Mouse (Mus musculus): ENCODE data around the gene Cbs. TPM values are rescaled to one million over a fixed set of nuclear protein-coding genes. Genes with fewer than 3 reads are reported as not detected.
"Not testable (repeated sequence)": the region's sequence is repeated elsewhere in the genome, so short reads cannot be mapped to it uniquely, and the experiment has no call there.

Cbs gene
- total RNA-seq, 2 experiments from 2014 or later: 60.7 to 62.4 TPM

DNA sequence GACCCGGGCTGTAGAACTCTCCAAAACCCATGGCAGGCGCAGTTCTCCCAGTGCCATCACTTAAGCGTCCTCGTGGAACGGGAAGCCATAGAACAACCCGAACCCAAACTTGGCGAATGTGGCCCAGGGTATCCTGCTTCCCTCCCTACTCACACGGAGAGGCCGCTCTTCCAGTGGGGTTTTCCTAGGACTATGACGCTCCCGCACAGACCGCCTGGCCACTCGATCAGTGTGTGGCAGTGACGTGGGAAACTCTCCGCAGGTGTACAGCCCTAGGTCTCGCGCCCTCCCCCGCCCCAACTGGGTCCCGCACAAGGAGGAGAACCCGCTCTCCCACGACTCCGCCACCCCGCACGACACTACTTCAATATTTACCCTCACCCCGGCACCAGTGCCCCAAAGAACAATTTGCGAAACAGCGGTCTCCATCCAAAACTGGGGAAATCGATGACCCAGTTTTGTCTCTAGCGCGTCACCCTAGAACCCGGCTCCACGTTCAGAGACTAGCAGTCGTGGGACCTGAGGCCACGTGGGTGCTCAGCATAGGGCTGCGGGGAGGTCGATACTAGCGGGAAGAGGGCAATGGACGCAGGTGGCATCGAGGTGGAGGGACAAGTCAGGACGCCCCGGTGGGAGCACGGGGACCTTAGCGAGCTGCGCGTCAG is 629 bp downstream of the Cbs start:
- peak overlapping the region; percentile 85 for H3K27ac ChIP-seq
- TF ChIP-seq CTCF (conservative IDR thresholded peaks at IDR 0.05): no peak
- H3K4me3 ChIP-seq: peak overlapping the region; percentile 59
- DNase-seq (ENCODE audit: low spot score in 2 of 2): no peak

DNA sequence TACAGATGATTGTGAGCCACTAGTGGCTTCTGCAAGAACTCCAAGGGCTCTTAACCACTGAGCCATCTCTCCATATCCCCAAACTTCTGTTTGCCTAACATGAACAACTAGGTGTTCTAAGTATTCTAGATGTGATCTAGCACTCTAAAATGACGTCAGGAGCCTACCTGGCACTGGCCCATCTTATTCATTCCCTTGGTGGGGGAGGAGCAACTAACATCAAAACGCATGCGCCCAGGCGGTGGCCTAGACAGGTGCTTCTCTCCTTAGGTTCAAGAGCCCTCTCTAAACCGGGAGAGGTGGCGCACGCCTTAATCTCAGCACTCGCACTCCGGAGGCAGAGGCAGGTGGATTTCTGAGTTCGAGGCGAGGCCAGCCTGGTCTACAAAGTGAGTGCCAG is 1.3 kb downstream of the Cbs start:
- Histone ChIP-seq H3K27ac (peak overlapping the region; percentile 85; the same call in 1 of the 2 replicates), H3K4me3 (peak overlapping the region; percentile 59)
- no peak for DNase-seq (ENCODE audit: low spot score in 2 of 2)
- no peak for TF ChIP-seq CTCF (conservative IDR thresholded peaks at IDR 0.05)

DNA sequence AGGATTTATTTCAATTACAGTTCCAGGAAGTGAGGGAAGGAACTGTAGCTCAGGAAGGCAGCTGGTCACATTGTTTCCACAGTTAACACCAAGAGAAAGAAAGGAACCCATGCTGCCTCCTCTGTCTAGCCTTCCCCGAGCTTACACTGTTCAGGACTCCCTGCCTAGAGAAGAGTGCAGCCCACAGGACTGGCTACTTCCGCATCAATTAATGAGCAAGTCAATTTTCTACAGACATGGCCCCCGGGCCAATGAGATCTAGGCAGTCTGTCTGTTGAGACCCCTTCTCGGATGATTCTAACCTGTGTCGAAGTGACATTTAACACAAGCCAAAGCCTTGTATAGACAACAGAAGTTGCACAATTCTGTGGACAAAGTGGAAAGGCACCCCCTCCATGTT is 2.1 kb downstream of the Cbs start:
- no peak for TF ChIP-seq CTCF (conservative IDR thresholded peaks at IDR 0.05)
- H3K4me3 ChIP-seq: peak overlapping the region; percentile 13; the same call in 1 of the 2 replicates
- no peak for DNase-seq (ENCODE audit: low spot score in 2 of 2)
- no peak overlapping the region for H3K27ac ChIP-seq

DNA sequence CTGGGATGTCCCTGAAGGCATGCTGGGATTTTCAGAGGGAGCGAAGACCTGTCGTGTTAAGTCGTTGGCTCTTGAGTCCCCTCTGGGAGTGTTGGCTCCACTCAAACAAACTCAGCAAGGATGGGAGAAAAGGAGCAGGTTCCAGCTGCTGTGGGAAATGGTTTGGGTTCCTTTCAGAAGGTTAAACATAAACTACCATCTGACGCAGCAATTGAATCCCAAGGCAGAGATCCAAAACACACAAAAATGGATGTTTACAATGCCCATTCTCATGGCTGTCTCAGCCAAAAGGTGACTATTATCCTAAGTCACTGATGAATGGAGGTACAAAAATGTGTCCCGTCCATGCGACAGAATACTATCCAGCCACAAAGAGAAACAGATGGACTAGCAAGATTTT is 4.0 kb downstream of the Cbs start:
- Histone ChIP-seq H3K4me3 (no peak overlapping the region), H3K27ac (no peak overlapping the region)
- TF ChIP-seq CTCF (conservative IDR thresholded peaks at IDR 0.05): no peak
- DNase-seq (ENCODE audit: low spot score in 2 of 2): no peak

DNA sequence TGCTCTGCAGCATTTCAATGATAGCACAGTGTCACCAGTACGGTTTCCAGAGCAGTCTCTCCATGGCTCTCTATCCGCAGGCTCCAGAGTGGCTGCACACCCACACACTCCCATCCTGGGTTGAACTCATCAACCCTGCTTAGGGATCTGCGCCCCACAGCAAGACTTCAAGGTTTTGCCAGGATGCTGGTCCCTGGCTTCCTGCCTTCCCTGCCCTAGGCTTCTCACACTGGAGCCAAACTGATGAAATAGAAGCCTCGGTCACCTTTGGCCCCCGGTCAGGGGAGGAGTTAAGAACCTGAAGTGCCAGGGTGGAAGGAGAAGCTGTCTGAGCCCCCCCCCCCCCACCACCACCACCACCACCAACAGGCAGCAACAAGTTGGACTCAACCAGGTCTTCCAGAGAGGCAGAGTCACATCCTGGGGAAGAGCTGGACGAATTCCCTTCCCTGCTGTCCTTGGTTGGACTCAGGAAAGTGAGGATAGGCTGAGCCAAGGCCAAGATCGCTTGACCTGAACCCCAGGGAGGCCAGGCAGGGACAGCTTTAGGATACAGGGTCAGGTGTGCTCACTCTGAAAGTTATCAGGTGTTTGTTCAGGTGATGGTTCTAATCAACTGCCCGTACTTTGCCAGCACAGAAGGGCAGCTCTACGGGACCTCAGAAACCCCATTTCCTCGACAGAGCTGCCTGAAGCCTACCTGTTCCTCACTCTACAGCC is 5.8 kb downstream of the Cbs start:
- Histone ChIP-seq H3K4me3 (no peak overlapping the region), H3K27ac (no peak overlapping the region)
- no peak for DNase-seq (ENCODE audit: low spot score in 2 of 2)
- TF ChIP-seq CTCF (conservative IDR thresholded peaks at IDR 0.05): no peak

DNA sequence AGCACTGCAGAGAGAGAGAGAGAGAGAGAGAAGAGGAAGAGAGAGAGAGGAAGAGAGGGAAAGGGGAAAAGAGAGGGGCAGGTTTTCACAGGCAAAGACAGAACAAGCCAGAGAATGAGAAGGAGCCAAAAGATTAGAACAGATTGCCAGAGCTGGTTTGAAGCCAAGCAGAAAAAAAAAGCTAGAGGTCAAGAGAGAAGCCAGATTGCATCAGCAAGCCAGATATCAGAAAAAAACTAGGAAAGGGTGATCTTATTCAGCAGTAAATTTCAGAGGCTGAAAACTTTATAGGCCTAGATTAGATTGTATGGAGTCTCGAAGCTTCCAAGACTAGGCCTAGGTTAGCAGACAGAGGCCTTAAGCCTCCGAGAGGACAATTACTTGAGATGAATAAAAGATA is 9.1 kb downstream of the Cbs start:
- no peak overlapping the region for H3K4me3 ChIP-seq
- H3K27ac ChIP-seq: no peak overlapping the region
- TF ChIP-seq CTCF (conservative IDR thresholded peaks at IDR 0.05): no peak
- no peak for DNase-seq (ENCODE audit: low spot score in 2 of 2)

DNA sequence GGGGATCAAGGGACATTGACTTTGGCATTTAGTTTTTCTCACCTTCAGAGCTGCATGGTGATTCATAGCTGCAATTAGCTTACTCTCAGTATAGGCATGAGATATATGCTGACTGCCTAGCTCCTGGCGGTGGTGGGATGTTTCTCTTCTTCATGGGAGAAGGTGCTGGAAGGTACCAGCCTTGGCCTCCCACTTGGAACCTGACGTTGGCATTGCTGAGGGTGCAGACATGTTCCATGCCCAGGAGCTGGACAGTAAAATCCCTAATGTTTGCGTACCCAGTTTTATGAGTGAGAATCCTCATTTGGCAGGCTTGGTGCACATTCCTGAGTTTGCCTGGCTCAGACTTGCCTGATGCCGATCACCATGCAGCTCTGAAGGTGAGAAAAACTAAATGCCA is 13.9 kb downstream of the Cbs start:
- no peak for TF ChIP-seq CTCF (conservative IDR thresholded peaks at IDR 0.05)
- no peak overlapping the region for H3K27ac ChIP-seq
- H3K4me3 ChIP-seq: no peak overlapping the region
- no peak for DNase-seq (ENCODE audit: low spot score in 2 of 2)

DNA sequence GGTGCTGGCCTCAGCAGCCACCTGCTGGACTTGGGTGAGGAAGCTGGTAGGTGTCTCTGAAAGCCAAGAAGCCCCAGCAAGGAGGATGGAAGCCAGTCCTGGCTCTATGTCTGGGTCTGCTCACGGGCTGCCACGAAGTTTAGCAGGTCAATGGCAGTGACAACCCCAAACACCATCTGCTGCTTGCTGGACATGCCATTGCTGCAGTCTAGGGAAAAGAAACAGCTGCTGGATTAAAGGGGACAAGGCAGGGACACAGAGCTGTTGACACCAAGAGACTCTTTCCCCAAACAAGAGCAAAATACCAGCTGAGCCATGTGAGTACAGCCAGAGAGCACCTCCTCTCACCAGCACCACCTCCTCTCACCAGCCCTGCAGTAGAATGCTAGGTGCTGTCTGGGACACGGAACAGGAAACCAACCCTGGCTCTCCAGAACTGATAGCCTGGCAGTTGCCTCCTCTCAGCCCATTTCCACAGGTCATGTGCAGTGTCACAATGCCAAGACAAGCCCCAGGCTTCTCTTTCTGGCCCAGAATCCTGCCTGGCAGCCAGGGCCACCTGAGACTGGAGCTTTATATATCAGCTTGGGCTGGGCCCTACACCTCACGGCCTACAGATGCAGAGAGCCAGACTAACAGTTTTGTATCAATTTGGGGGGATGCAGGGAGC is 23.8 kb downstream of the Cbs start:
- TF ChIP-seq CTCF (conservative IDR thresholded peaks at IDR 0.05): no peak
- no peak overlapping the region for H3K27ac ChIP-seq
- H3K4me3 ChIP-seq: no peak overlapping the region
- no peak for DNase-seq (ENCODE audit: low spot score in 2 of 2)

DNA sequence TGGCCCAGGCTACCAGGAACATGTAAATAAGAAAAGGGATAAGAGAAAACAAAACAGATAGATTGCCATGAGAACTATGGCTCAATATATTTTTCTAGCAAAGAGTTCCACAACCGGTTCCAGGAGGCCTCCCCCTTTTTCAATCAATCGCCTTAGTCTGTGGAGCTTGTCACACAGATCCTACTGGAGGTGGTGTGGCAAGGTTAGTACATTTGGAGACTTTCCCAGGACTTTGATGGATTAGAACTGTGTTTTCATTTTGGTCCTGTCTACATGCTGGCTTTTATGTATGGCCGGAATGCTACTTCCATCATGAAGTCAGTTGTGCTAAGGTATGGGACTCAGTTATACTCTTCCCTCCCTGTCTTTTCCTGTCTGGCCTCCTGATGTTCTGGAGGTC is 27.1 kb downstream of the Cbs start:
- Histone ChIP-seq H3K4me3 (no peak overlapping the region), H3K27ac (no peak overlapping the region)
- DNase-seq (ENCODE audit: low spot score in 2 of 2): no peak
- TF ChIP-seq CTCF (conservative IDR thresholded peaks at IDR 0.05): no peak

DNA sequence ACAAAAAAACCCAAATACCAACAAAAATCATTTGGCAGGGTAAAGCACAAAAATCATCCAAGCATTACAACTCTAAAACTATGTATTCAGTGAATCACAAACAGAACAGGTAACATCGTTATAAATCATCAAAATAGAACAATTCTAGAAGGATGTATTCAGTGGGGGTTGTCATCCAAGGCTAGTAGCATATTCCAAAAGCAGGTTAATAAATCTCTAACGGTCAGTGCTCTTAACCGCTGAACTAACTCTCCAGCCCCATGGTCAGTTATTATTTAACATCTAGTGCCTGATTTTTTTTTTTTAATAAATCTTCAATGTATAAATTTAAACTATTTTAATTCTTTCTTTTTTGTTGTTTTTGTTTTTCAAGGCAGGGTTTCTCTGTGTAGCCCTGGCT is 27.9 kb downstream of the Cbs start:
- not testable (repeated sequence) for H3K4me3 ChIP-seq; H3K27ac ChIP-seq; DNase-seq (ENCODE audit: low spot score in 2 of 2)

DNA sequence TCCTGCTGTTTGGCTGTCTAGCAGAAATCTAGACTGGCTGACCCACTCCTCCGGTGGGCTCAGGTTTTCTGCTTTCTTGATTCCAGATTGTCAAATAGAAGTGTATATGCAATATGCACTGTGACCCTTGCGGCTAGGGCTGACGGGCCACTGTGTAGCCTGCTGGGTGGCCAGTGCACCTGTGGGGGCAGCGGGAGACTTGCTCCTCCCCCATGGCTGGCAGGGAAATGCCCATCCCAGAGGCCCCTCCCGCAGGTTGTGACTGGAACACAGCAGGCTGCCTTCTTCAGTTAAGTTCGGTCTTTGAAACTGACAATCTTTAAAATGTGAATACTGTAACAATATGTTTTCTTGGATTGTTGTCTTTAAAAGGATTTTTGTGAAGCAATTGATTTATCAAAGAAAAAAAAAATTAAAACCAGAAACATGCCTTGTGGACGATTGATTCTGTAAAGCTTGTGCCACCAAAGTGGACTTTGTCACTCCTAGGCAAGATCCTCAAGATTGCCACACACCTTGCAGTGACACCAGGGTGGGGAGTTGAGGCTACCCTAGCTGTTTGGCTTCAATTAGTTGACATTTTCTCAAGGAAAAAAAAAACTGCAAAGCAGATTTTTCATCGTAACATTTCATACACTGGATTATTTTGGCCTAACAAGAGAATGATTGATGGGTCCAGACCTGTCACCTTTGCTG is 29.6 kb downstream of the Cbs start:
- DNase-seq (ENCODE audit: low spot score in 2 of 2): no peak
- TF ChIP-seq CTCF (conservative IDR thresholded peaks at IDR 0.05): no peak
- H3K27ac ChIP-seq: no peak overlapping the region
- H3K4me3 ChIP-seq: no peak overlapping the region

DNA sequence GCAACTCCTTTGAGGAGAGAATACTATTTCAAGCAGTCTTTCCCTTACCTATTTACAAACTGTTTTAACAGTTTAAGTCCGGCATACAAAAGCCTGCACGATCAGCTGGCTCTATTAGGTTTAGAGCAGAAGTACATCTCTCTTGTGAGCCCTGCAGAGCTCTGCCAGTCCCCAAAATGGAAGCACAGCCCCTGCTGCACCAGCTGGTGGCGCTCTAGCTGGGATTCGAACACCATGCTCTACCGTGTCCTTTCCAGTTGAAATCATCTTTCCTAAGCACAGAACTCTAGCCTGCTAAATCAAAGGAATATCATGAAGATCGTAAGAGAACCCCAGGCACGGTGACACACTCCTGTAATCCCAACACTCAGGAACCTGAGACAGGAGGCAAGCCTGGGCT is 30.6 kb downstream of the Cbs start:
- Histone ChIP-seq H3K27ac (no peak overlapping the region), H3K4me3 (no peak overlapping the region)
- DNase-seq (ENCODE audit: low spot score in 2 of 2): no peak
- peak; percentile 70 for TF ChIP-seq CTCF (conservative IDR thresholded peaks at IDR 0.05)

DNA sequence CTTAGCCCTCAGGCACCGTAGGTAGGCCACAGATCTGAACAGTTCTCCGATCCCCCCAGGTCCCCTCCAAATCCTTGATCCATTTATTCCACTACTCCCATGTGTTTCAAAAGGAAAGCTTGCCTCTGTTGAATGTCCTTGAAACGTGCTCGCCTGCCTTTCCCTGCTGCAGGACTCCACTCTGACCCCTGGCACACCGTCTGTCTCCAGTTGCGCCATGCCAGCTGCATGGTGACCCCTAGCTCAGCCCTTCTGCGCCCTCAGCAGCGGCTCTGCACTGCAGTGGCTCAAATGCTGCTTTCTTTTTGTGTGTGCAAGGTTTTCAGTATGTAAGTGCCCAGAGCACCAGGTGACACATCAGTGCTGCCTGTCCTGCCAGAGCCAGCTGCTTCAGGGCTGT is 38.4 kb downstream of the Cbs start:
- DNase-seq (ENCODE audit: low spot score in 2 of 2): no peak

More for the DNA sequence above, 38.4 kb downstream of the Cbs start:
- TF ChIP-seq CTCF (conservative IDR thresholded peaks at IDR 0.05): no peak
- Histone ChIP-seq H3K4me3 (no peak overlapping the region), H3K27ac (no peak overlapping the region)

Measured in layer of hippocampus, adult 2 months (tissue).